Mouse (Mus musculus): ENCODE data around the gene Kif1b.

- TF ChIP-seq CTCF (IDR thresholded peaks at IDR 0.05; ENCODE audit: extremely low read depth, insufficient read length, insufficient replicate concordance, low read depth, low read length) (no peak), POLR2A (IDR thresholded peaks at IDR 0.05; ENCODE audit: low read depth, low read length) (no peak)
Observed at GRCm38 (mm10) chr4:149147528-149147927, 160.0 kb downstream of the Kif1b start.
